In genomic region chr4:123112216-123112764, GRCm38 (mm10) we compare ENCODE assay signal across 23 mouse cellular contexts. TPM values are rescaled to one million over a fixed set of nuclear protein-coding genes. Genes with fewer than 3 reads are reported as not detected.
A peak's percentile ranks its signal among the peaks of the same experiment; 100 is the strongest.
DNase-seq lines count a peak whose midpoint lies in the region; ATAC-seq and TF ChIP-seq lines count a peak whose summit lies in the region.
"Had no signal": no experiment of that assay in that cellular context is flagged by ENCODE, and none has a peak within 500 bp of the region (broad histone marks: within the 10 kb centered on the region; RNA-seq: fewer than 3 reads in every experiment).

No protein-coding gene starts in this region.

- no peaks in the 10 kb centered on the region for H3K9me3 ChIP-seq in forebrain, embryonic 11.5 days (ENCODE audit: control insufficient read depth, low read length)
- H3K9me3 ChIP-seq in forebrain, embryonic 16.5 days (ENCODE audit: control insufficient read depth, low read length) = no peaks in the 10 kb centered on the region
- no peaks in the 10 kb centered on the region for H3K9me3 ChIP-seq in midbrain, embryonic 11.5 days (ENCODE audit: control insufficient read depth, low read length)
- H3K9me3 ChIP-seq in midbrain, embryonic 16.5 days (replicated peaks; ENCODE audit: control insufficient read depth, low read length, poor library complexity, severe bottlenecking) = no peaks in the 10 kb centered on the region
- no peaks in the 10 kb centered on the region for H3K9me3 ChIP-seq in stomach, postnatal 0 days (ENCODE audit: control insufficient read depth, low read length)
- H3K9me3 ChIP-seq: embryonic facial prominence, embryonic 13.5 days; hindbrain, embryonic 15.5 days had no signal

- peaks cover 4% of the 10 kb centered on the region for H3K27me3 ChIP-seq in forebrain, embryonic 11.5 days (ENCODE audit: control insufficient read depth, insufficient read depth, low read length)
- no peaks in the 10 kb centered on the region for H3K27me3 ChIP-seq in forebrain, embryonic 16.5 days (replicated peaks; ENCODE audit: control insufficient read depth, insufficient read depth, low read length)
- peaks cover 7% of the 10 kb centered on the region for H3K27me3 ChIP-seq in midbrain, embryonic 11.5 days (ENCODE audit: control insufficient read depth, insufficient read depth, low read length)
- H3K27me3 ChIP-seq in midbrain, embryonic 16.5 days (ENCODE audit: control insufficient read depth, insufficient read depth, low read depth, low read length) = no peaks in the 10 kb centered on the region; the same call in 1 of the 2 replicates
- H3K27me3 ChIP-seq in stomach, postnatal 0 days (ENCODE audit: control insufficient read depth, insufficient read depth, low read length) = no peaks in the 10 kb centered on the region
- H3K27me3 ChIP-seq: hindbrain, embryonic 15.5 days had no signal

- peak; percentile 26 for DNase-seq in forebrain, embryonic 11.5 days (ENCODE audit: low spot score)
- DNase-seq in midbrain, embryonic 11.5 days (ENCODE audit: low spot score, missing footprints) = peak; percentile 41
- DNase-seq in stomach, postnatal 0 days (ENCODE audit: low spot score) = peak; percentile 11
- DNase-seq in embryo, embryonic 10 days (ENCODE audit: low spot score) = no peak
- no peak for DNase-seq in testis, postnatal 14 days (ENCODE audit: low spot score)
- DNase-seq: adrenal gland, adult 8-10 months; adrenal gland, postnatal 36 days; cerebellum, adult 2 months; cerebellum, postnatal 14 days; gastrocnemius, postnatal 36 days; heart, adult 2 months had no signal

- no peaks in the 10 kb centered on the region for H3K4me1 ChIP-seq in forebrain, embryonic 11.5 days (replicated peaks; ENCODE audit: control insufficient read depth, insufficient read depth, low read length)
- H3K4me1 ChIP-seq in forebrain, embryonic 16.5 days (replicated peaks; ENCODE audit: control insufficient read depth, insufficient read depth, low read length) = 0 out of 2 replicates have a peak, but pooled peaks cover 2% of the 10 kb centered on the region
- no peaks in the 10 kb centered on the region for H3K4me1 ChIP-seq in midbrain, embryonic 11.5 days (ENCODE audit: control insufficient read depth, insufficient read depth, low read length)
- H3K4me1 ChIP-seq in midbrain, embryonic 16.5 days (ENCODE audit: control insufficient read depth, insufficient read depth, low read length) = no peaks in the 10 kb centered on the region
- H3K4me1 ChIP-seq in stomach, postnatal 0 days (replicated peaks; ENCODE audit: control insufficient read depth, insufficient read depth) = no peaks in the 10 kb centered on the region

- 81% methylated on average over 8 of the region's 8 CpGs for WGBS in forebrain, embryonic 11.5 days
- WGBS in forebrain, embryonic 16.5 days = 81% methylated on average over 8 of the region's 8 CpGs
- 85% methylated on average over 8 of the region's 8 CpGs for WGBS in midbrain, embryonic 11.5 days
- 82% methylated on average over 8 of the region's 8 CpGs for WGBS in midbrain, embryonic 16.5 days
- WGBS in stomach, postnatal 0 days = 69% methylated on average over 8 of the region's 8 CpGs

- H3K9ac ChIP-seq in forebrain, embryonic 11.5 days (ENCODE audit: low read length) = no peak overlapping the region
- no peak overlapping the region for H3K9ac ChIP-seq in forebrain, embryonic 16.5 days (replicated peaks; ENCODE audit: low read depth, low read length)
- H3K9ac ChIP-seq in midbrain, embryonic 11.5 days (ENCODE audit: low read length) = no peak overlapping the region
- H3K9ac ChIP-seq in midbrain, embryonic 16.5 days (ENCODE audit: low read depth, low read length) = no peak overlapping the region
- H3K9ac ChIP-seq in stomach, postnatal 0 days (ENCODE audit: low read length) = no peak overlapping the region
- H3K9ac ChIP-seq: embryonic facial prominence, embryonic 13.5 days; hindbrain, embryonic 15.5 days had no signal

- no peak for ATAC-seq in forebrain, embryonic 11.5 days (replicated peaks; ENCODE audit: low FRiP score)
- no peak for ATAC-seq in forebrain, embryonic 16.5 days
- no peak for ATAC-seq in midbrain, embryonic 11.5 days (ENCODE audit: low FRiP score)
- no peak for ATAC-seq in midbrain, embryonic 16.5 days
- peak; percentile 57 to 63 for ATAC-seq in hematopoietic stem cell, adult 5-6 weeks (replicated peaks in 1 of 2; ENCODE audit: insufficient read depth in 1 of 2, low FRiP score in 2 of 2, low TSS enrichment in 1 of 2, low read depth in 1 of 2, poor library complexity in 2 of 2, severe bottlenecking in 2 of 2)
- ATAC-seq in stomach, postnatal 0 days (ENCODE audit: low FRiP score, low TSS enrichment) = no peak
- ATAC-seq: forebrain, embryonic 14.5 days had no signal

- TF ChIP-seq CTCF in stomach, postnatal 0 days (IDR thresholded peaks at IDR 0.05; ENCODE audit: low read depth) = no peak

- no peak overlapping the region for H3K4me3 ChIP-seq in forebrain, embryonic 11.5 days (ENCODE audit: low read depth, low read length)
- H3K4me3 ChIP-seq in forebrain, embryonic 16.5 days (replicated peaks; ENCODE audit: low read length) = no peak overlapping the region
- no peak overlapping the region for H3K4me3 ChIP-seq in midbrain, embryonic 11.5 days (ENCODE audit: low read depth, low read length)
- H3K4me3 ChIP-seq in midbrain, embryonic 16.5 days (ENCODE audit: low read depth, low read length) = no peak overlapping the region
- no peak overlapping the region for H3K4me3 ChIP-seq in stomach, postnatal 0 days (ENCODE audit: low read depth, low read length)
- H3K4me3 ChIP-seq: embryonic facial prominence, embryonic 13.5 days; heart, adult 2 months; hindbrain, embryonic 15.5 days had no signal

- no peaks in the 10 kb centered on the region for H3K36me3 ChIP-seq in forebrain, embryonic 11.5 days (ENCODE audit: control insufficient read depth, insufficient read depth, low read length)
- no peaks in the 10 kb centered on the region for H3K36me3 ChIP-seq in forebrain, embryonic 16.5 days (ENCODE audit: control insufficient read depth, insufficient read depth)
- H3K36me3 ChIP-seq in midbrain, embryonic 11.5 days (ENCODE audit: control insufficient read depth, insufficient read depth, low read length) = no peaks in the 10 kb centered on the region
- H3K36me3 ChIP-seq in midbrain, embryonic 16.5 days (ENCODE audit: control insufficient read depth, insufficient read depth, low read length) = no peaks in the 10 kb centered on the region
- H3K36me3 ChIP-seq in stomach, postnatal 0 days (ENCODE audit: control insufficient read depth, insufficient read depth, low read length) = no peaks in the 10 kb centered on the region
- H3K36me3 ChIP-seq: embryonic facial prominence, embryonic 13.5 days; hindbrain, embryonic 15.5 days had no signal

- no peak for TF ChIP-seq EP300 in stomach, postnatal 0 days (optimal IDR thresholded peaks at IDR 0.05)

- H3K4me2 ChIP-seq in forebrain, embryonic 11.5 days (ENCODE audit: low read depth, low read length, severe bottlenecking) = no peak overlapping the region
- no peak overlapping the region for H3K4me2 ChIP-seq in forebrain, embryonic 16.5 days (ENCODE audit: low read length)
- H3K4me2 ChIP-seq in midbrain, embryonic 11.5 days = no peak overlapping the region
- H3K4me2 ChIP-seq in midbrain, embryonic 16.5 days (ENCODE audit: low read length) = no peak overlapping the region
- no peak overlapping the region for H3K4me2 ChIP-seq in stomach, postnatal 0 days (replicated peaks; ENCODE audit: low read depth)
- H3K4me2 ChIP-seq: embryonic facial prominence, embryonic 13.5 days; heart, embryonic 11.5 days; hindbrain, embryonic 15.5 days had no signal

- no peak overlapping the region for H3K27ac ChIP-seq in forebrain, embryonic 11.5 days (ENCODE audit: low read depth, low read length)
- H3K27ac ChIP-seq in forebrain, embryonic 16.5 days (ENCODE audit: low read length) = no peak overlapping the region
- H3K27ac ChIP-seq in midbrain, embryonic 11.5 days (ENCODE audit: low read depth, low read length) = no peak overlapping the region
- no peak overlapping the region for H3K27ac ChIP-seq in midbrain, embryonic 16.5 days (ENCODE audit: low read length)
- no peak overlapping the region for H3K27ac ChIP-seq in stomach, postnatal 0 days (replicated peaks)
- H3K27ac ChIP-seq: embryonic facial prominence, embryonic 13.5 days; heart, adult 2 months; hindbrain, embryonic 15.5 days had no signal

RNA-seq across cellular contexts. Expression of gene Oxct2b, which starts 3.8 kb away (rescaled TPM):
- polyA plus RNA-seq in forebrain, embryonic 11.5 days (2014; fragmentation: Nextera tagmentation; extraction: Ambion mirVana) = not detected in 2 replicates
- 0.41 TPM in 1 of 2 replicates, not detected in the other for polyA plus RNA-seq in forebrain, embryonic 16.5 days (2015; fragmentation: Nextera tagmentation; extraction: Ambion mirVana)
- polyA plus RNA-seq in midbrain, embryonic 11.5 days (2014; fragmentation: Nextera tagmentation; extraction: Ambion mirVana) = 0.18 TPM in 1 of 2 replicates, not detected in the other
- 0.54 and 0.66 TPM in 2 replicates for polyA plus RNA-seq in midbrain, embryonic 16.5 days (2015; fragmentation: Nextera tagmentation; extraction: Ambion mirVana)
- total RNA-seq in hematopoietic stem cell, adult 5-6 weeks (2017) = not detected in 2 replicates
- polyA plus RNA-seq in stomach, postnatal 0 days (2015; fragmentation: Nextera tagmentation; extraction: Ambion mirVana) = not detected in 2 replicates
- total RNA-seq: adrenal gland, postnatal 36 days; CH12.LX; gastrocnemius, adult 8-10 months; gastrocnemius, postnatal 36 days; heart, adult 2 months; heart, postnatal 25 days had no signal
- polyA plus RNA-seq: embryonic facial prominence, embryonic 13.5 days; heart, embryonic 11.5 days; heart, embryonic 16.5 days had no signal

RNA-seq across cellular contexts. Expression of gene Bmp8b, which starts 7.3 kb away (rescaled TPM):
- 0.20 and 0.24 TPM in 2 replicates for polyA plus RNA-seq in forebrain, embryonic 11.5 days (2014; fragmentation: Nextera tagmentation; extraction: Ambion mirVana)
- 0.35 TPM in 2 replicates for polyA plus RNA-seq in forebrain, embryonic 16.5 days (2015; fragmentation: Nextera tagmentation; extraction: Ambion mirVana)
- polyA plus RNA-seq in midbrain, embryonic 11.5 days (2014; fragmentation: Nextera tagmentation; extraction: Ambion mirVana) = 0.15 and 0.30 TPM in 2 replicates
- polyA plus RNA-seq in midbrain, embryonic 16.5 days (2015; fragmentation: Nextera tagmentation; extraction: Ambion mirVana) = 0.44 and 0.51 TPM in 2 replicates
- not detected in 2 replicates for total RNA-seq in hematopoietic stem cell, adult 5-6 weeks (2017)
- polyA plus RNA-seq in stomach, postnatal 0 days (2015; fragmentation: Nextera tagmentation; extraction: Ambion mirVana) = 0.21 and 0.25 TPM in 2 replicates
- total RNA-seq: adrenal gland, postnatal 36 days; CH12.LX; gastrocnemius, adult 8-10 months; gastrocnemius, postnatal 36 days; heart, adult 2 months; heart, postnatal 25 days had no signal
- polyA plus RNA-seq: heart, adult 2 months; heart, embryonic 11.5 days; hindbrain, embryonic 11.5 days had no signal

RNA-seq across cellular contexts. Expression of gene Ppie, which starts 27.5 kb away (rescaled TPM):
- polyA plus RNA-seq in forebrain, embryonic 11.5 days (2014; fragmentation: Nextera tagmentation; extraction: Ambion mirVana) = 116 and 123 TPM in 2 replicates
- 65.9 and 72.4 TPM in 2 replicates for polyA plus RNA-seq in forebrain, embryonic 16.5 days (2015; fragmentation: Nextera tagmentation; extraction: Ambion mirVana)
- polyA plus RNA-seq in midbrain, embryonic 11.5 days (2014; fragmentation: Nextera tagmentation; extraction: Ambion mirVana) = 119 and 126 TPM in 2 replicates
- 52.1 and 58.7 TPM in 2 replicates for polyA plus RNA-seq in midbrain, embryonic 16.5 days (2015; fragmentation: Nextera tagmentation; extraction: Ambion mirVana)
- 89.7 and 91.0 TPM in 2 replicates for total RNA-seq in hematopoietic stem cell, adult 5-6 weeks (2017)
- polyA plus RNA-seq in stomach, postnatal 0 days (2015; fragmentation: Nextera tagmentation; extraction: Ambion mirVana) = 47.2 and 48.9 TPM in 2 replicates

Comparison
In these comparisons a context has a peak if more than half of its experiments do, and no peak if none do; other contexts are left out.
1. ATAC-seq: peak in hematopoietic stem cell, adult 5-6 weeks (2 of 2); none in forebrain, embryonic 11.5 days (single experiment), forebrain, embryonic 16.5 days (single experiment), midbrain, embryonic 11.5 days (single experiment), midbrain, embryonic 16.5 days (single experiment) and stomach, postnatal 0 days (single experiment).
2. DNase-seq: peak in forebrain, embryonic 11.5 days (single experiment), midbrain, embryonic 11.5 days (single experiment) and stomach, postnatal 0 days (single experiment); none in embryo, embryonic 10 days (single experiment) and testis, postnatal 14 days (single experiment).